Mouse (Mus musculus) frontal cortex, postnatal 25 days (tissue): ENCODE data around the gene Bbof1.

ENCODE experiments used
- DNase-seq, 2 experiments: peaks; one replicate each; pipeline ENCODE4 v3.0.0; 2022; ENCODE audit warnings: low spot score in 2 of 2

Gene Bbof1

DNA sequence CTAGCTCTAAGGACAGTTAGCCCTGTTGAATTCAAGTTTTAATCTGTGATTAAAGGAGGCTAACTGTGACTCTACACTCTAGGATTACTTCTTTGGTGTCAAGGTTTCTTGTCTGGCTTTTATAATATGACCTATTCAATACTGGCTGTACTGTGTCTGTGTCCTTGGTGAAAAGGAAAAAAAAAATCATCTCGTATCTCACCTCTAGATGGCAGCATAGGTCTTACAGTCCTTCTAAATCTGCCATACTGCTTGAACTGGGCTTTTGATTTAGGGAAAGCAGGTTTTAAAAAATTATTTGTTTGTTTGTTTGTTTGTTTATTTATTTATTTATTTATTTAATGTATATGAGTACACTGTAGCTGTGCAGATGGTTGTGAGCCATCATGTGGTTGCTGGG is 59.8 kb downstream of the Bbof1 start:
- no peak for DNase-seq

GRCm38 (mm10) chr12:84478937-84479336 is 70.1 kb downstream of the Bbof1 start:
- DNase-seq: no peak

- DNase-seq: no peak
Observed at GRCm38 (mm10) chr12:84481251-84481650, 72.4 kb downstream of the Bbof1 start.

DNA sequence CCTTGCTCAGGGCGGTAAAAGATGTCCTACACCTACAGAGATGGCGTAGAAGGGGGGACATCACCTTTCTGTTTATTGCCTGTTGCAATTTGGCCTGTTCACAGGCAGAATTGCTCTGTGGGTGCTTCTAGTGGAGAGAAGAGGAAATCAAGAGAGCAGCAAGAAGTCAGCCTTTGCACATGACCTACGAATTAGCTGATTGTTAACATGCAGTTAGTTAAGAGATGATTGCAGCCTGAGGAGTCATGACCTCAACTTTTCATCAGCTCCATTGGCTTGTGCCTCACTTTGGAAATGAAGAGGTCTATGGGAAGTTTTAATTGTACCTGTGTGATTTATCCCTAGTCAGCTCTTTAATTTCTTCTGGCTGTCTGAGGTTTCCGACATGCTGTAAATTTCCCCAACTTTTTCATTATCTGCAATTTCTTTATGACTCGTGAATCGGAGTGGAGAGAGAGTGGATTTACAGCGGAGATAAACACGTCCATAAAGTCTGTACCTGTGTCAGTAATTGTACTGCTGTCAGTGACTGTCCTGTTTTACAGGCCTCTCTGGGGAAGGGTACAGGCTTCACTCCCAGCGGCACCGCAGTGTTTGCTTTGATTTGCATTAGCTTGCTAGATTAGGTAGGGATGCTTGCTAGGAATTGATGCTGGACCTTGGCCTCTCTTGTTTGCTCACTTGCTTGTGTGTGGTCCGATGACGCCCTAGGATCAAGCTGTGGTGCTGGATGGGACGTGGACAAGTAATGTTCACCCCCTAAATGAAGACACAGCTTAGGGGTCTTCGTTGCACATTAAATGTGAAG is 74.1 kb downstream of the Bbof1 start:
- no peak for DNase-seq

- no peak for DNase-seq
Observed at GRCm38 (mm10) chr12:84487324-84488056, 78.6 kb downstream of the Bbof1 start.
